Mouse (Mus musculus) ES-E14 (cell line): ENCODE results near the gene Odf3.

Experiments used
- CHD2 ChIP-seq: IDR thresholded peaks from 2 replicates; pipeline ENCODE4 v1.6.1; 2014; ENCODE audit warnings: mild to moderate bottlenecking, low read depth, low read length, inconsistent platforms
- MAFK ChIP-seq: IDR thresholded peaks from 2 replicates; pipeline ENCODE4 v1.6.1; 2014; ENCODE audit warnings: mild to moderate bottlenecking, low read depth, low read length, inconsistent platforms; ENCODE audit not compliant: insufficient read depth

- TF ChIP-seq MAFK (no peak), CHD2 (no peak)
Observed at GRCm38 (mm10) chr7:140844905-140845665, 2.5 kb upstream of the Odf3 start, which contains the start of gene Scgb1c1.
